Mouse (Mus musculus) heart, adult 2 months (tissue): ENCODE results near the gene Eif4e2. TPM values are rescaled to one million over a fixed set of nuclear protein-coding genes. Genes with fewer than 3 reads are reported as not detected.

ENCODE experiments used
- DNase-seq, 2 experiments: peaks; one replicate each; pipeline ENCODE4 v3.0.0; 2021
- H3K27ac ChIP-seq: fragments of 200-600 bp; 2 replicates; pipeline ENCODE4 v1.8.1; 2022
- H3K27me3 ChIP-seq: fragments of 200-500 bp; 2 replicates; pipeline ENCODE4 v1.6.1; 2012; ENCODE audit warnings: mild to moderate bottlenecking, low read length, inconsistent platforms, mixed read lengths; ENCODE audit not compliant: control insufficient read depth, insufficient read depth
- H3K36me3 ChIP-seq: fragments of 200-500 bp; 2 replicates; pipeline ENCODE4 v1.6.1; 2012; ENCODE audit warnings: low read length, inconsistent platforms; ENCODE audit not compliant: control insufficient read depth, insufficient read depth
- H3K4me1 ChIP-seq: fragments of 200-500 bp; 2 replicates; pipeline ENCODE4 v1.6.1; 2011; ENCODE audit warnings: low read length; ENCODE audit not compliant: control insufficient read depth, insufficient read depth
- H3K4me3 ChIP-seq: fragments of 200-600 bp; 2 replicates; pipeline ENCODE4 v1.8.1; 2022
- H3K79me2 ChIP-seq: fragments of 200-500 bp; replicated peaks from 2 replicates; pipeline ENCODE4 v1.6.1; 2012; ENCODE audit warnings: mild to moderate bottlenecking, inconsistent platforms, low read length, moderate library complexity, mixed read lengths; ENCODE audit not compliant: control insufficient read depth, insufficient read depth
- H3K9ac ChIP-seq: fragments of 200-500 bp; 2 replicates; pipeline ENCODE4 v1.6.1; 2012; ENCODE audit warnings: low read depth, mild to moderate bottlenecking, control low read depth, inconsistent platforms, low read length, mixed read lengths
- CTCF ChIP-seq: fragments of 200-600 bp; IDR thresholded peaks from 2 replicates; pipeline ENCODE4 v1.8.1; 2022; ENCODE audit warnings: antibody characterized with exemption, mild to moderate bottlenecking, moderate library complexity
- EP300 ChIP-seq: fragments of 200-500 bp; IDR thresholded peaks from 2 replicates; pipeline ENCODE4 v1.6.1; 2011; ENCODE audit warnings: low read depth, low read length, control low read depth; ENCODE audit not compliant: insufficient read depth
- POLR2A ChIP-seq: fragments of 200-500 bp; IDR thresholded peaks from 2 replicates; pipeline ENCODE4 v1.6.1; 2011; ENCODE audit warnings: mild to moderate bottlenecking, low read depth, low read length, control low read depth; ENCODE audit not compliant: insufficient read depth
- WGBS: fragments of 180-500 bp; shearing (Covaris S2); methylation state at CpG from one replicate; pipeline ENCODE4 v1.1.7; 2018; 5-methylcytosine and 5-hydroxymethylcytosine counted together
- intact Hi-C: fragments of 180-260 bp; cut with DNase I; formaldehyde crosslinking; loops from one replicate; pipeline ENCODE4 v1.15.1; 2025
- polyA plus RNA-seq: library from polyadenylated mRNA; depleted of rRNA; stranded (reverse); fragments of >200 nt; gene quantifications from 2 replicates; pipeline ENCODE4 v1.2.3, GENCODE M21; 2012
- total RNA-seq, 2 experiments: library from RNA; stranded (reverse); gene quantifications; 2 replicates each; pipeline ENCODE4 v1.2.3; 2021

The Eif4e2 gene
- total and polyA plus RNA-seq, 3 experiments = 25.8 to 47.2 (median 44.1) TPM

GRCm38 (mm10) chr1:87226409-87227159, 12.9 kb downstream of the Eif4e2 start:
- DNase-seq = no peak
- TF ChIP-seq POLR2A (no peak), CTCF (no peak), EP300 (no peak)
- no peak overlapping the region for H3K4me3 ChIP-seq
- H3K27ac ChIP-seq = no peak overlapping the region
- no peaks in the 10 kb centered on the region for H3K27me3 ChIP-seq
- 97% methylated on average over 1 of the region's 1 CpGs for whole genome bisulfite sequencing
- no peaks in the 10 kb centered on the region for H3K79me2 ChIP-seq
- no peaks in the 10 kb centered on the region for H3K4me1 ChIP-seq
- H3K36me3 ChIP-seq = peaks cover 5% of the 10 kb centered on the region
- no peak overlapping the region for H3K9ac ChIP-seq
- intact Hi-C loops = loop anchor here (10.0 kb wide), 1 partner anchor 1162 kb away; the partner anchor contains the start of gene Psmd1

GRCm38 (mm10) chr1:87227160-87227550, 13.4 kb downstream of the Eif4e2 start:
- H3K4me3 ChIP-seq = no peak overlapping the region
- TF ChIP-seq POLR2A (no peak), EP300 (no peak), CTCF (no peak)
- H3K9ac ChIP-seq = no peak overlapping the region
- no peaks in the 10 kb centered on the region for H3K79me2 ChIP-seq
- H3K36me3 ChIP-seq = peaks cover 4% of the 10 kb centered on the region
- H3K27me3 ChIP-seq = no peaks in the 10 kb centered on the region
- peak in 1 of 2 experiments; percentile 15 for DNase-seq
- no peak overlapping the region for H3K27ac ChIP-seq
- intact Hi-C loops = loop anchor here (10.0 kb wide), 1 partner anchor 1162 kb away; the partner anchor contains the start of gene Psmd1
- 62% methylated on average over 3 of the region's 3 CpGs for WGBS
- no peaks in the 10 kb centered on the region for H3K4me1 ChIP-seq

DNA sequence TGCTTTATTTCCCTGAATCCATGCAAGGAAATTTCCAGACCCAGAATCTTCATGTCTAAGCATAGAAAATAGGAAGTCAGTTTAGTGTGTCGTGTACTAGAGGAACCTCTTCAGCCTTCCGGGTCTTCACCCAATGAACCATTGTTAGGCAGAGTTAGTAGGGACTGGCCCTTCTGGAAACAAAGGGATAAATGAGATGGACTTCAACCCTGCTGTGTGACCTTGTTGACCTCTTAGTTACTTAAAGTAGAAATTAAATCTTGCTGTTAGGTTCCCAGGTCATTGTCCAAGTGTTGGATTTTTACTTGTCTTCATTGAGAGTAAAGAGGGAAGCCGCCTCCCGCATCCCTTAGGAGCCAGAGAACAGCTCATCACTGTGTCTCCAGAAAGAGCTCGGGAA, 16.9 kb downstream of the Eif4e2 start:
- no peaks in the 10 kb centered on the region for H3K79me2 ChIP-seq
- intact Hi-C loops = no loop called here
- H3K4me3 ChIP-seq = no peak overlapping the region
- H3K9ac ChIP-seq = no peak overlapping the region
- peaks cover 2% of the 10 kb centered on the region for H3K36me3 ChIP-seq
- DNase-seq = no peak
- 85% methylated on average over 5 of the region's 5 CpGs for WGBS
- TF ChIP-seq EP300 (no peak), CTCF (no peak), POLR2A (no peak)
- H3K4me1 ChIP-seq = no peaks in the 10 kb centered on the region
- H3K27me3 ChIP-seq = no peaks in the 10 kb centered on the region
- H3K27ac ChIP-seq = no peak overlapping the region

GRCm38 (mm10) chr1:87232197-87232596, 18.5 kb downstream of the Eif4e2 start:
- Histone ChIP-seq H3K27ac (no peak overlapping the region), H3K4me1 (no peaks in the 10 kb centered on the region), H3K27me3 (no peaks in the 10 kb centered on the region), H3K36me3 (no peaks in the 10 kb centered on the region), H3K79me2 (no peaks in the 10 kb centered on the region), H3K9ac (no peak overlapping the region), H3K4me3 (no peak overlapping the region)
- 82% methylated on average over 7 of the region's 7 CpGs for WGBS
- no peak for DNase-seq
- intact Hi-C loops = no loop called here
- TF ChIP-seq CTCF = no peak
- TF ChIP-seq EP300 = no peak

DNA sequence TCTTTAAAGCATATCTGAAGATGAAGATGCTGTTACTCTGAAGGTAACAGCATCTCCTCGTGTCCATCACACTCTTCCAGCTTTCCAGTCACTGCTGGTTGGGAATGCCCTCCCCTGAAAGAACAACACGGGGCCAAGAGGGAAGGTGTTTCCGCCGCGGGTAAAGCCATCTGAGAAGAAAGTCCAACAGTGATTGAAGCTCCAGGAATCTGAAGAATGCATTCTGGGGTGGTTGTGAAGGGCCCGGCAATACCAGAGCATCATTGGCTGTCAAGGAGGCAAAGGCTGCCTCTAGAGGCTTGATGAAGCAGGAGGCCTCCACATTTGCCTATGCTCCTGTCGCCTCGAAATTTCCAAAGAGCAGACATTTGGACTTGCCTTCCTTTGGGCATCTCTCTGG, 25.3 kb downstream of the Eif4e2 start:
- intact Hi-C loops = no loop called here
- Histone ChIP-seq H3K36me3 (no peaks in the 10 kb centered on the region), H3K4me1 (no peaks in the 10 kb centered on the region), H3K27me3 (no peaks in the 10 kb centered on the region), H3K9ac (no peak overlapping the region), H3K79me2 (no peaks in the 10 kb centered on the region), H3K27ac (no peak overlapping the region), H3K4me3 (no peak overlapping the region)
- WGBS = 60% methylated on average over 8 of the region's 8 CpGs
- TF ChIP-seq POLR2A = no peak
- TF ChIP-seq CTCF = no peak
- TF ChIP-seq EP300 = no peak
- DNase-seq = no peak

DNA sequence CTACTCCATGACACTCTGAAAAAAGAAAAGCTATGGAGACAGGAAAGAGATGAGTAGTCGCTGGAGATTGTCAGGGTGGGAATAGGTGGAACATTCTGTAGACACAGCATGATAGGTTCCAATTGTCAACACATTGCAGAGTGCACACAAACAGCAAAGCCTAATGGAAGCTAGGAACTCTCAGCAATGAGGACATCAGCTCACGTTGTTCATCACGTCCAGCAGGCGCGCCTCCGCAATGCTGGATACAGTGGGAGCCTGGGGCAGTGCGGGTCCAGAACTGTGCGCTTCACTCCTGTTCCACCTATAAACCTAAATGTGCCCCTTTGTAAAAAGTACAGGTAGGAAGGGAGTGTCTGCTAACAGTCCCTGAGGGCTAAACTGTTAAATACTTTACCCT, 29.3 kb downstream of the Eif4e2 start:
- H3K27ac ChIP-seq = no peak overlapping the region
- TF ChIP-seq POLR2A (no peak), EP300 (no peak), CTCF (no peak)
- H3K27me3 ChIP-seq = no peaks in the 10 kb centered on the region

More for the DNA sequence above, 29.3 kb downstream of the Eif4e2 start:
- no peaks in the 10 kb centered on the region for H3K4me1 ChIP-seq
- no peak overlapping the region for H3K4me3 ChIP-seq
- intact Hi-C loops = loop anchor here (10.0 kb wide), 2 partner anchors 112 to 172 kb away; no protein-coding TSS in a partner anchor
- no peaks in the 10 kb centered on the region for H3K79me2 ChIP-seq
- WGBS = 87% methylated on average over 8 of the region's 8 CpGs
- H3K36me3 ChIP-seq = no peaks in the 10 kb centered on the region
- no peak for DNase-seq
- no peak overlapping the region for H3K9ac ChIP-seq
